Mouse (Mus musculus): ENCODE results near the gene Tns1.

- TF ChIP-seq CTCF (IDR thresholded peaks at IDR 0.05; ENCODE audit: borderline replicate concordance, control insufficient read depth, extremely low read depth, insufficient read depth, low read length, poor library complexity): no peak
- no peak for TF ChIP-seq POLR2A (IDR thresholded peaks at IDR 0.05; ENCODE audit: control insufficient read depth, extremely low read depth, insufficient read depth, low read length, poor library complexity)
These were observed 25.9 kb upstream of the Tns1 start for GRCm38 (mm10) chr1:74150101-74150500.
